Mouse (Mus musculus): ENCODE data around the gene Son.

- TF ChIP-seq POLR2A (IDR thresholded peaks at IDR 0.05; ENCODE audit: control insufficient read depth in 1 of 2, insufficient read depth in 1 of 2, low read depth in 1 of 2, low read length in 2 of 2, poor library complexity in 1 of 2) (no peak), ETS1 (IDR thresholded peaks at IDR 0.05; ENCODE audit: low read depth, low read length) (no peak), GATA1 (IDR thresholded peaks at IDR 0.05; ENCODE audit: low read depth, low read length) (no peak)
These were observed 57.5 kb downstream of the Son start for GRCm38 (mm10) chr16:91704603-91705340.

All from MEL (cell line).